Comparison of ENCODE assay signal across 7 mouse cellular contexts in the genomic region with DNA sequence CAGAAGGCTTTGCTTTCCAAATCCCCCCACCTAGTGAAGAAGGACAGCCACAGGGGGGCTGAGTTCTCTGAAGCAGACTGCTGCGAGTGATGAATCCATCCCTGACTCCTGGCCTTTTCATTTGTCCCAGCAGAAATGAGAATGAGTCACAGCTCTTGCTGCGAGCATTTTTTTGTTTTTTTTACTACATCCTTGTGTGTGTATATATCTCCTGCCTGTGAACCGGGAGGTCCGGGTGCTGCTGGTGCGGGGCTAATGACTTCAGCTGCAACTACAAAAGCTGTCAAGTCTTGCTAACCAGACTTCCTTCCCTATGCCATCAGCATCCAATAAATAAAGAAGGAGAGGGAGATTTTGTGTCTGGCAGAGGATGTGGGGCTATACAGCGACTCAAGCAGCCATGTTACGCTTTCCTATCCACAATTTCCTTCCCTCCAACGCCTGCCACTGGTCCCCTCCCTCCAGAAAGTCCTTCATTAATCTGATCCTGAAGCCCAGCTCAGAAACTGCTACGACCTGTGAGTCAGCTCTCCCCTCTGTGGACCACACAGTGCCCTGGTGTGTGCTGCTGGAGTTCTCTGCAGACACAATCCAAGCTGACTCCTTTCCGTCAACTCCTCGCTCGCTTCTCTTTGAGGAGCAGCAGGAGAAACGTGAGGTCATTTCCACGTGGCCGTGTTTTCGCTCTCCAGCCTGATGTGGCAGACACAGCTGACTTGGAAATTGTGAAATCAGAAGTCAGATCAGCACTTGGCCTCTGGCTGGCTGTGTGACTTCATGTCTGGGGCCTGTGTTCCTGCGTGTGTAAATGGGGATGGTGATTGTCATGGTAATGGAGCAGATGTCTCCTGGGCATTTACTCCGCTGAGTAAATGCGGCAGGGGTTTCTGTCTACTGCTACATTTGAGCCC. TPM values are rescaled to one million over a fixed set of nuclear protein-coding genes. Genes with fewer than 3 reads are reported as not detected.
DNase-seq lines count a peak whose midpoint lies in the region; ATAC-seq lines count a peak whose summit lies in the region.

No protein-coding gene starts in this region.

- no peak for ATAC-seq in embryonic facial prominence, embryonic 13.5 days (ENCODE audit: insufficient number of reproducible peaks, insufficient read depth, low FRiP score, low TSS enrichment, low read depth)
- peak; percentile 41; the same call in 1 of the 2 replicates for ATAC-seq in heart, embryonic 12.5 days (ENCODE audit: insufficient number of reproducible peaks, low FRiP score)
- peak; percentile 30; the same call in 1 of the 2 replicates for ATAC-seq in kidney, embryonic 14.5 days (ENCODE audit: low FRiP score, low TSS enrichment)
- ATAC-seq in megakaryocyte-erythroid progenitor cell, adult 5-6 weeks (replicated peaks; ENCODE audit: low FRiP score, low TSS enrichment, poor library complexity, severe bottlenecking), result 0 out of 2 replicates have a peak, but pooled peaks have one; percentile 24

- H3K4me3 ChIP-seq in embryonic facial prominence, embryonic 13.5 days, result no peak overlapping the region
- H3K4me3 ChIP-seq in heart, embryonic 12.5 days, result no peak overlapping the region
- no peak overlapping the region for H3K4me3 ChIP-seq in kidney, embryonic 14.5 days (ENCODE audit: low read length)

- DNase-seq in adrenal gland, adult 8-10 months, result peak; percentile 78
- no peak for DNase-seq in frontal cortex, postnatal 36 days (ENCODE audit: low spot score in 2 of 2)
- DNase-seq in cerebellum, postnatal 10 days, result no peak

- H3K4me2 ChIP-seq in embryonic facial prominence, embryonic 13.5 days, result no peak overlapping the region; the same call in 1 of the 2 replicates
- H3K4me2 ChIP-seq in heart, embryonic 12.5 days, result peak overlapping the region; percentile 28
- 0 out of 2 replicates have a peak overlapping the region, but pooled peaks have one; percentile 0 for H3K4me2 ChIP-seq in kidney, embryonic 14.5 days (replicated peaks; ENCODE audit: low read depth, low read length)

- peak overlapping the region; percentile 68 for H3K27ac ChIP-seq in embryonic facial prominence, embryonic 13.5 days
- peak overlapping the region; percentile 31 for H3K27ac ChIP-seq in heart, embryonic 12.5 days (ENCODE audit: poor library complexity, severe bottlenecking)
- peak overlapping the region; percentile 60; the same call in 1 of the 2 replicates for H3K27ac ChIP-seq in kidney, embryonic 14.5 days (ENCODE audit: low read depth, low read length)

- no peaks in the 10 kb centered on the region for H3K36me3 ChIP-seq in embryonic facial prominence, embryonic 13.5 days
- H3K36me3 ChIP-seq in heart, embryonic 12.5 days, result no peaks in the 10 kb centered on the region
- H3K36me3 ChIP-seq in kidney, embryonic 14.5 days (ENCODE audit: control insufficient read depth, insufficient read depth, low read length), result no peaks in the 10 kb centered on the region

- H3K9me3 ChIP-seq in embryonic facial prominence, embryonic 13.5 days, result no peaks in the 10 kb centered on the region
- H3K9me3 ChIP-seq in heart, embryonic 12.5 days (replicated peaks), result no peaks in the 10 kb centered on the region
- no peaks in the 10 kb centered on the region for H3K9me3 ChIP-seq in kidney, embryonic 14.5 days (ENCODE audit: control insufficient read depth, low read length)

- H3K9ac ChIP-seq in embryonic facial prominence, embryonic 13.5 days, result no peak overlapping the region
- peak overlapping the region; percentile 43; the same call in 1 of the 2 replicates for H3K9ac ChIP-seq in heart, embryonic 12.5 days
- H3K9ac ChIP-seq in kidney, embryonic 14.5 days (ENCODE audit: low read depth, low read length), result no peak overlapping the region

- peaks cover 29% of the 10 kb centered on the region for H3K4me1 ChIP-seq in embryonic facial prominence, embryonic 13.5 days
- H3K4me1 ChIP-seq in heart, embryonic 12.5 days (replicated peaks), result peaks cover 15% of the 10 kb centered on the region
- H3K4me1 ChIP-seq in kidney, embryonic 14.5 days (ENCODE audit: control insufficient read depth, insufficient read depth, low read length), result peaks cover 5% of the 10 kb centered on the region; the same call in 1 of the 2 replicates

- 22% methylated on average over 19 of the region's 19 CpGs for WGBS in embryonic facial prominence, embryonic 13.5 days
- 30% methylated on average over 19 of the region's 19 CpGs for WGBS in heart, embryonic 12.5 days
- 32% methylated on average over 19 of the region's 19 CpGs for WGBS in kidney, embryonic 14.5 days

- no peaks in the 10 kb centered on the region for H3K27me3 ChIP-seq in embryonic facial prominence, embryonic 13.5 days
- no peaks in the 10 kb centered on the region for H3K27me3 ChIP-seq in heart, embryonic 12.5 days (replicated peaks)
- H3K27me3 ChIP-seq in kidney, embryonic 14.5 days (ENCODE audit: control insufficient read depth, insufficient read depth, low read length), result no peaks in the 10 kb centered on the region

RNA-seq across cellular contexts. Expression of a gene that starts 16.3 kb away (rescaled TPM):
- 10 to 100 TPM; 10.4 to 24.3 (median 17.8) TPM for total RNA-seq in adrenal gland, adult 8-10 months (2022)
- polyA plus RNA-seq in embryonic facial prominence, embryonic 13.5 days (2015; fragmentation: Nextera tagmentation; extraction: Ambion mirVana), result 28.4 and 28.5 TPM in 2 replicates
- polyA plus RNA-seq in heart, embryonic 12.5 days (2016; fragmentation: Nextera tagmentation; extraction: Ambion mirVana), result 12.0 and 13.6 TPM in 2 replicates
- 12.9 and 16.9 TPM in 2 replicates for polyA plus RNA-seq in kidney, embryonic 14.5 days (2014; fragmentation: Nextera tagmentation; extraction: Ambion mirVana)
- total RNA-seq in megakaryocyte-erythroid progenitor cell, adult 5-6 weeks (2014; fragmentation: Nextera tagmentation), result 34.5 and 39.2 TPM in 2 replicates
- 9.2 and 10.0 TPM in 2 replicates for total RNA-seq in megakaryocyte-erythroid progenitor cell, adult 5-6 weeks (2017)
